Mouse (Mus musculus): Measurements from ENCODE around the gene Pdyn.

The Pdyn gene

GRCm38 (mm10) chr2:129699484-129700158 lies at the start of gene Pdyn:
Gene Pdyn (minus strand): TSS chr2:129699844.
- no peak for DNase-seq (ENCODE audit: low spot score)

GRCm38 (mm10) chr2:129742016-129742415 lies 42.4 kb upstream of the Pdyn start:
- no peak for DNase-seq (ENCODE audit: low spot score)

GRCm38 (mm10) chr2:129740515-129740914 lies 40.9 kb upstream of the Pdyn start:
- peak; percentile 27 for DNase-seq (ENCODE audit: low spot score)

GRCm38 (mm10) chr2:129734031-129734430 lies 34.4 kb upstream of the Pdyn start:
- DNase-seq (ENCODE audit: low spot score): no peak

- no peak for DNase-seq (ENCODE audit: low spot score)
Measured at GRCm38 (mm10) chr2:129729681-129730080, 30.0 kb upstream of the Pdyn start.

GRCm38 (mm10) chr2:129715671-129716070 lies 16.0 kb upstream of the Pdyn start:
- no peak for DNase-seq (ENCODE audit: low spot score)

GRCm38 (mm10) chr2:129713026-129713544 lies 13.4 kb upstream of the Pdyn start:
- no peak for DNase-seq (ENCODE audit: low spot score)

GRCm38 (mm10) chr2:129696059-129696458 lies 3.6 kb downstream of the Pdyn start:
- DNase-seq (ENCODE audit: low spot score): no peak

GRCm38 (mm10) chr2:129694303-129694702 lies 5.3 kb downstream of the Pdyn start:
- DNase-seq (ENCODE audit: low spot score): no peak

- no peak for DNase-seq (ENCODE audit: low spot score)
Measured at GRCm38 (mm10) chr2:129692694-129693093, 7.0 kb downstream of the Pdyn start.

- no peak for DNase-seq (ENCODE audit: low spot score)
Measured at GRCm38 (mm10) chr2:129689694-129690093, 9.9 kb downstream of the Pdyn start.

- DNase-seq (ENCODE audit: low spot score): no peak
Measured at GRCm38 (mm10) chr2:129688036-129688625, 11.5 kb downstream of the Pdyn start.

GRCm38 (mm10) chr2:129686908-129687307 lies 12.7 kb downstream of the Pdyn start:
- no peak for DNase-seq (ENCODE audit: low spot score)

GRCm38 (mm10) chr2:129684014-129684413 lies 15.6 kb downstream of the Pdyn start:
- no peak for DNase-seq (ENCODE audit: low spot score)

GRCm38 (mm10) chr2:129680236-129680635 lies 19.4 kb downstream of the Pdyn start:
- no peak for DNase-seq (ENCODE audit: low spot score)

GRCm38 (mm10) chr2:129679066-129679465 lies 20.6 kb downstream of the Pdyn start:
- DNase-seq (ENCODE audit: low spot score): no peak

- DNase-seq (ENCODE audit: low spot score): no peak
Measured at GRCm38 (mm10) chr2:129677664-129678063, 22.0 kb downstream of the Pdyn start.

GRCm38 (mm10) chr2:129674935-129675634 lies 24.6 kb downstream of the Pdyn start:
- DNase-seq (ENCODE audit: low spot score): peak; percentile 49

GRCm38 (mm10) chr2:129671911-129672310 lies 27.7 kb downstream of the Pdyn start:
- DNase-seq (ENCODE audit: low spot score): no peak

GRCm38 (mm10) chr2:129662484-129662883 lies 37.2 kb downstream of the Pdyn start:
- DNase-seq (ENCODE audit: low spot score): no peak

- no peak for DNase-seq (ENCODE audit: low spot score)
Measured at GRCm38 (mm10) chr2:129660020-129660419, 39.6 kb downstream of the Pdyn start.

- no peak for DNase-seq (ENCODE audit: low spot score)
Measured at GRCm38 (mm10) chr2:129658796-129659195, 40.8 kb downstream of the Pdyn start.

- no peak for DNase-seq (ENCODE audit: low spot score)
Measured at GRCm38 (mm10) chr2:129655033-129655432, 44.6 kb downstream of the Pdyn start.
